Mouse (Mus musculus): ENCODE data around the gene Sprr2k.

DNA sequence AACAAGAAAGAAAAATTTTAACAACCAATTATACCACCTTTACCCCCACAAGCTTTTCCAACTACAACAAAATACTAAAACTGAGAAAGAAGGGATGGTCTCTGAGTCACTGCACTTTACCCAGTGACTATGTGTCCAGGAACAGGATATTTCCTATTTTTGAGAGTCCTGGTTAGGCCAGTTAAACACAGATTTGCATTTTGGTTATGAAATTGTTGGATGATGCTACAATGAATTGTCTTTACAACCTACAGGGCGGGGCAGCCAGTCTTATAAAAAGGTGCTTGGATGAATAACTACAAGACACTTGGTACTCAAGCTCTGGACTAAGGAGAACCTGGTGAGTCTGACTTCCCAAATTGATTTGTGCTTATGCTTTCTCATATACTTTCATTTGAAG is 47.0 kb upstream of the Sprr2k start, which contains the start of gene Sprr2h:
- TF ChIP-seq CTCF (IDR thresholded peaks at IDR 0.05; ENCODE audit: extremely low read depth, insufficient read length, insufficient replicate concordance, low read depth, low read length) (no peak), POLR2A (IDR thresholded peaks at IDR 0.05; ENCODE audit: low read depth, low read length) (no peak)

All from small intestine, adult 2 months (tissue).